Mouse (Mus musculus): ENCODE data around the gene F8. TPM values are rescaled to one million over a fixed set of nuclear protein-coding genes. Genes with fewer than 3 reads are reported as not detected.
"Not testable (repeated sequence)": the region's sequence is repeated elsewhere in the genome, so short reads cannot be mapped to it uniquely, and the experiment has no call there.

Gene F8
- polyA plus RNA-seq, 1 experiment, result not detected

- Histone ChIP-seq H3K4me1 (ENCODE audit: control insufficient read depth, insufficient read depth, low read length) (no peaks in the 10 kb centered on the region), H3K27ac (ENCODE audit: insufficient read depth, low read depth, low read length) (no peak overlapping the region), H3K4me3 (ENCODE audit: insufficient read depth, low read depth, low read length) (no peak overlapping the region)
- TF ChIP-seq POLR2A (IDR thresholded peaks at IDR 0.05; ENCODE audit: insufficient read depth, low read depth, low read length) (no peak), CTCF (IDR thresholded peaks at IDR 0.05; ENCODE audit: insufficient read depth, low read depth, low read length) (no peak)
- 58% methylated on average over 2 of the region's 2 CpGs for WGBS
Measured at GRCm38 (mm10) chrX:75372666-75373425, 9.6 kb downstream of the F8 start.

- no peak overlapping the region for H3K27ac ChIP-seq (ENCODE audit: insufficient read depth, low read depth, low read length)
- H3K4me3 ChIP-seq (ENCODE audit: insufficient read depth, low read depth, low read length), result no peak overlapping the region
- TF ChIP-seq POLR2A (IDR thresholded peaks at IDR 0.05; ENCODE audit: insufficient read depth, low read depth, low read length), result no peak
- no peak for TF ChIP-seq CTCF (IDR thresholded peaks at IDR 0.05; ENCODE audit: insufficient read depth, low read depth, low read length)
- H3K4me1 ChIP-seq (ENCODE audit: control insufficient read depth, insufficient read depth, low read length), result no peaks in the 10 kb centered on the region
Measured at GRCm38 (mm10) chrX:75370197-75370596, 12.2 kb downstream of the F8 start.

GRCm38 (mm10) chrX:75323556-75323955 lies 58.9 kb downstream of the F8 start:
- TF ChIP-seq CTCF (IDR thresholded peaks at IDR 0.05; ENCODE audit: insufficient read depth, low read depth, low read length) (no peak), POLR2A (IDR thresholded peaks at IDR 0.05; ENCODE audit: insufficient read depth, low read depth, low read length) (no peak)
- WGBS, result 81% methylated on average over 4 of the region's 4 CpGs

DNA sequence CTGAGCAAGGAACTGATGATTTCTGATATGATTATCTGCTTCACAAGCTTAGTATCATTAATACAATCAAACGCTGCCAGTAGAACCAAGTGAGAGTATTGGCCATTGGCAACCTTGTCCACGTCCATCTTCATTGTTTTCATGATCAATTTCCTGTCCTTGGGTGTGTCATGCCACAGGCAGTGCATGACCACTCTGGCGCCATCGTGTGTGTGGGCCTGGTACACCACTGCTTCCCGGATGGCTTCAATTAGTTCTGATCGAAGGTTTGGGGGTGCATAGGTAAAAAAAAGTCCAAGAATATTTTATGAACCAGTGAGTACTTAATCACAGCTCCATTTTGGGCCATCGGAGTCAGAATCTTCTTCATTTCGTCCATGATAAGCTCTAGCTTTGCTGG lies 110.7 kb downstream of the F8 start:
- TF ChIP-seq CTCF (IDR thresholded peaks at IDR 0.05; ENCODE audit: insufficient read depth, low read depth, low read length) (no peak), POLR2A (IDR thresholded peaks at IDR 0.05; ENCODE audit: insufficient read depth, low read depth, low read length) (no peak)
- Histone ChIP-seq H3K27ac (ENCODE audit: insufficient read depth, low read depth, low read length) (no peak overlapping the region), H3K4me3 (ENCODE audit: insufficient read depth, low read depth, low read length) (no peak overlapping the region), H3K4me1 (ENCODE audit: control insufficient read depth, insufficient read depth, low read length) (no peaks in the 10 kb centered on the region)
- 71% methylated on average over 8 of the region's 8 CpGs for WGBS

More at GRCm38 (mm10) chrX:75323556-75323955, 58.9 kb downstream of the F8 start:
- Histone ChIP-seq H3K27ac (ENCODE audit: insufficient read depth, low read depth, low read length) (no peak overlapping the region), H3K4me1 (ENCODE audit: control insufficient read depth, insufficient read depth, low read length) (no peaks in the 10 kb centered on the region), H3K4me3 (ENCODE audit: insufficient read depth, low read depth, low read length) (no peak overlapping the region)

- H3K27ac ChIP-seq (ENCODE audit: insufficient read depth, low read depth, low read length); H3K4me3 ChIP-seq (ENCODE audit: insufficient read depth, low read depth, low read length); H3K4me1 ChIP-seq (ENCODE audit: control insufficient read depth, insufficient read depth, low read length): not testable (repeated sequence)
- 61% methylated on average over 8 of the region's 8 CpGs for WGBS
Measured at GRCm38 (mm10) chrX:75233603-75234376, 148.6 kb downstream of the F8 start.

DNA sequence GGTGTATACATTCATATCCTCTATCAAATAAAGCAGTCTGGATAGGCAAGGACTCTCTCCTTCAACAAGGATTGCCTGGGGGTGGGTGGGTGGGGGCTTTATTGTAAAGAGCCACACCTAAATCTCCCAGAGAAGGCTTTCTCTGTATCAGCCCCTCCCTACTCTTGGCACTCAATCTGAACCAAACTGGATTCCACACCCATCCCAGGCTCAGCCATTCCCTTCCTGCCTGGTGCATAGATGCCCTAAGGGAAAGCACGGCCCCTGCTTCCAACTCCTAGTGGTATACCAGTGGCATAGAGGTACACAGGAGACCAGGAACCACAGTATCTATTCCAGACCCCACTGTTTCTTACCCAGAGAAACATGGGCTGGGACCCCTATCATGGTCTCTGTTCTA lies 151.0 kb downstream of the F8 start:
- H3K4me1 ChIP-seq (ENCODE audit: control insufficient read depth, insufficient read depth, low read length), result no peaks in the 10 kb centered on the region
- H3K27ac ChIP-seq (ENCODE audit: insufficient read depth, low read depth, low read length), result no peak overlapping the region
- TF ChIP-seq POLR2A (IDR thresholded peaks at IDR 0.05; ENCODE audit: insufficient read depth, low read depth, low read length), result no peak
- TF ChIP-seq CTCF (IDR thresholded peaks at IDR 0.05; ENCODE audit: insufficient read depth, low read depth, low read length), result no peak
- WGBS, result 100% methylated on average over 1 of the region's 1 CpGs
- no peak overlapping the region for H3K4me3 ChIP-seq (ENCODE audit: insufficient read depth, low read depth, low read length)

DNA sequence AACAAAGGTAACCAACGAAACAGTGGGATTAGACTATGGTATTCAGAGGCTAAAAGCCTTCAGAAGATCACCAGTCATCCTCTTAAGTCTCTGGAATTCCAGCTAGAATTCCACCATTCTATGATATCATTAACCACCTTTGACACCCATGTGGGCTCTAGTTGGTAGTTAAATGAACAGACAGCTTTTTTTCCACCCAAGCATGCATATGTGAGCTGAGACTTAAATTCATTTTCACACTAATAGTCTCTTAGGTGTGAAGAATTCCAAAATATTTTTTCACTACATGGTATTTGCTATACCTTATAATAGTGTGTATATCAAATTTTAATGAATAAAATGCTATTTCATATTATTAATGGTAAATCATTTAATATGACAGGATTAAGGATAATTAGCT lies 218.7 kb downstream of the F8 start, which contains the start of gene Smim9:
Smim9 (minus strand) TSS at position 101 of the 400 bp plus-strand sequence.
- no peak for TF ChIP-seq POLR2A (IDR thresholded peaks at IDR 0.05; ENCODE audit: insufficient read depth, low read depth, low read length)
- TF ChIP-seq CTCF (IDR thresholded peaks at IDR 0.05; ENCODE audit: insufficient read depth, low read depth, low read length), result no peak
- Histone ChIP-seq H3K4me1 (ENCODE audit: control insufficient read depth, insufficient read depth, low read length) (no peaks in the 10 kb centered on the region), H3K27ac (ENCODE audit: insufficient read depth, low read depth, low read length) (no peak within 1 kb of the TSS), H3K4me3 (ENCODE audit: insufficient read depth, low read depth, low read length) (no peak within 1 kb of the TSS)
- 87% methylated on average over 1 of the region's 1 CpGs for WGBS

DNA sequence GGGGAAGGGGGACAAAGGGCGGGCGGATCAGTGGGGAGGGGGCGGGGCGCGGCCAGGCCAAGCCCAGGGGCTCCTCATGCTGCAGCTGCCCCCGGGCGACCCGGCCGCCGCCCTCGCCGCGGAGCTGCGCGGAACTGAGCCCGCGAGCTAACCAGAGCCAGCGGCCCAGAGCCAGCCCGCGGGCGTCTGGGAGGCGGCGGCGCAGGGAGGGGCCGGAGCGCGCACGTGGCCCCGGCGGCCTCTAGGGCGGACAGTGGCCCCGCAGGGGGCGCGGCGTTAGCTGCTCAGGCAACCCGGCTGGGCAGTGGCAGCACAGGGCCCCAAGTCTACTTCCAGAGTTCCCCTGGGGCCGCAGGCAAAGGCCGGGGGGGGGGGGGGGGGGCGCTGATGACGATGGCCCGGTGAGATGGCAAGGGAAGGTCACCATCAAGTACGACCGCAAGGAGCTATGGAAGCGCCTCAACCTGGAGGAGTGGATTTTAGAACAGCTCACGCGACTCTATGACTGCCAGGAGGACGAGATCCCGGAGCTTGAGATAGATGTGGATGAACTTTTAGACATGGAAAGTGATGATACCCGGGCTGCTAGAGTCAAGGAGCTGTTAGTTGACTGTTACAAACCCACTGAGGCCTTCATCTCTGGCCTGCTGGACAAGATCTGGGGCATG lies 226.7 kb downstream of the F8 start:
- TF ChIP-seq CTCF (IDR thresholded peaks at IDR 0.05; ENCODE audit: insufficient read depth, low read depth, low read length) (no peak), POLR2A (IDR thresholded peaks at IDR 0.05; ENCODE audit: insufficient read depth, low read depth, low read length) (no peak)

DNA sequence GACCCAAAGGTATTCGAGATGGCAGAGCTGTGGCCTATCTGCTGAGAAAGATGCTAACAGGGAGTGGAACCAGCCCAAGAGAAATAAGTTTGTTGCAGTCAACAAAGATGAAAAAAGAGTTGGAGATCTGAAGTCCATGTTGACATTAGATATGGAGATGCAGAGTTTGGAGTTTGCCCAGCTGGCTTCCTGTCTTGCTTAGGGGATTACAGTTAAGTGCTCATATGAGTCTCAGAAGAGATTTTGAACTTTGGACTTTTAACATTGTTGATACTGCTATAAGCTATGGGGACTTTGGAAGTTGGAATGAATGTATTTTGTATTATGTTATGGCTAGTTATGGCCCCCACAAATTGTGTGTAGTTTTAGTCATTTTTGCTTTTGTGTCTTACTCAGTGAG lies 230.2 kb downstream of the F8 start:
- Histone ChIP-seq H3K4me3 (ENCODE audit: insufficient read depth, low read depth, low read length) (no peak overlapping the region), H3K27ac (ENCODE audit: insufficient read depth, low read depth, low read length) (no peak overlapping the region), H3K4me1 (ENCODE audit: control insufficient read depth, insufficient read depth, low read length) (no peaks in the 10 kb centered on the region)
- WGBS, result 45% methylated on average over 1 of the region's 1 CpGs
- no peak for TF ChIP-seq POLR2A (IDR thresholded peaks at IDR 0.05; ENCODE audit: insufficient read depth, low read depth, low read length)

More for the DNA sequence above, 226.7 kb downstream of the F8 start:
- Histone ChIP-seq H3K4me1 (ENCODE audit: control insufficient read depth, insufficient read depth, low read length) (no peaks in the 10 kb centered on the region), H3K27ac (ENCODE audit: insufficient read depth, low read depth, low read length) (no peak overlapping the region), H3K4me3 (ENCODE audit: insufficient read depth, low read depth, low read length) (peak overlapping the region; percentile 54)
- 20% methylated on average over 25 of the region's 49 CpGs for WGBS
